Mouse (Mus musculus): ENCODE measurements around the gene Tcirg1. TPM values are rescaled to one million over a fixed set of nuclear protein-coding genes. Genes with fewer than 3 reads are reported as not detected.

Gene Tcirg1
- polyA plus RNA-seq, 1 experiment from 2014 or later = 22.3 TPM

GRCm38 (mm10) chr19:3872373-3872772, 34.6 kb downstream of the Tcirg1 start:
- no peak overlapping the region for H3K4me3 ChIP-seq
- H3K36me3 ChIP-seq = peaks cover 13% of the 10 kb centered on the region; the same call in 1 of the 2 replicates
- ATAC-seq (ENCODE audit: insufficient number of reproducible peaks, low FRiP score) = no peak
- no peaks in the 10 kb centered on the region for H3K27me3 ChIP-seq (replicated peaks)
- no peak overlapping the region for H3K27ac ChIP-seq (ENCODE audit: poor library complexity, severe bottlenecking)
- no peaks in the 10 kb centered on the region for H3K9me3 ChIP-seq (replicated peaks)
- H3K4me2 ChIP-seq = no peak overlapping the region
- 45% methylated on average over 4 of the region's 4 CpGs for WGBS
- peaks cover 14% of the 10 kb centered on the region for H3K4me1 ChIP-seq (replicated peaks)
- no peak overlapping the region for H3K9ac ChIP-seq

- peaks cover 7% of the 10 kb centered on the region; the same call in 1 of the 2 replicates for H3K36me3 ChIP-seq
- peaks cover 14% of the 10 kb centered on the region for H3K4me1 ChIP-seq (replicated peaks)
- no peak for ATAC-seq (ENCODE audit: insufficient number of reproducible peaks, low FRiP score)
- H3K4me2 ChIP-seq = no peak overlapping the region
- no peaks in the 10 kb centered on the region for H3K9me3 ChIP-seq (replicated peaks)
- H3K9ac ChIP-seq = no peak overlapping the region
- H3K4me3 ChIP-seq = no peak overlapping the region
- H3K27me3 ChIP-seq (replicated peaks) = no peaks in the 10 kb centered on the region
- no peak overlapping the region for H3K27ac ChIP-seq (ENCODE audit: poor library complexity, severe bottlenecking)
These were observed 35.5 kb downstream of the Tcirg1 start for GRCm38 (mm10) chr19:3871468-3871867.

- no peaks in the 10 kb centered on the region for H3K27me3 ChIP-seq (replicated peaks)
- H3K9ac ChIP-seq = no peak overlapping the region
- 87% methylated on average over 1 of the region's 1 CpGs for WGBS
- H3K4me2 ChIP-seq = no peak overlapping the region
- no peak overlapping the region for H3K4me3 ChIP-seq
- no peak overlapping the region for H3K27ac ChIP-seq (ENCODE audit: poor library complexity, severe bottlenecking)
- H3K36me3 ChIP-seq = peaks cover 12% of the 10 kb centered on the region
- H3K9me3 ChIP-seq (replicated peaks) = no peaks in the 10 kb centered on the region
- ATAC-seq (ENCODE audit: insufficient number of reproducible peaks, low FRiP score) = no peak
- peaks cover 14% of the 10 kb centered on the region for H3K4me1 ChIP-seq (replicated peaks)
These were observed 38.6 kb downstream of the Tcirg1 start for GRCm38 (mm10) chr19:3868290-3868689.

GRCm38 (mm10) chr19:3864960-3865359, 42.0 kb downstream of the Tcirg1 start:
- Histone ChIP-seq H3K27me3 (replicated peaks) (no peaks in the 10 kb centered on the region), H3K27ac (ENCODE audit: poor library complexity, severe bottlenecking) (no peak overlapping the region), H3K36me3 (peaks cover 16% of the 10 kb centered on the region), H3K4me2 (no peak overlapping the region), H3K4me3 (no peak overlapping the region), H3K9ac (no peak overlapping the region), H3K4me1 (replicated peaks) (peaks cover 14% of the 10 kb centered on the region), H3K9me3 (replicated peaks) (no peaks in the 10 kb centered on the region)
- WGBS = 81% methylated on average over 2 of the region's 2 CpGs
- no peak for ATAC-seq (ENCODE audit: insufficient number of reproducible peaks, low FRiP score)

GRCm38 (mm10) chr19:3862713-3863112, 44.2 kb downstream of the Tcirg1 start:
- H3K9ac ChIP-seq = no peak overlapping the region
- H3K36me3 ChIP-seq = peaks cover 16% of the 10 kb centered on the region
- no peak overlapping the region for H3K4me2 ChIP-seq
- 46% methylated on average over 2 of the region's 2 CpGs for WGBS
- no peak overlapping the region for H3K27ac ChIP-seq (ENCODE audit: poor library complexity, severe bottlenecking)
- no peaks in the 10 kb centered on the region for H3K27me3 ChIP-seq (replicated peaks)
- peaks cover 10% of the 10 kb centered on the region for H3K4me1 ChIP-seq (replicated peaks)
- no peaks in the 10 kb centered on the region for H3K9me3 ChIP-seq (replicated peaks)
- no peak overlapping the region for H3K4me3 ChIP-seq
- no peak for ATAC-seq (ENCODE audit: insufficient number of reproducible peaks, low FRiP score)

GRCm38 (mm10) chr19:3857220-3857619, 49.7 kb downstream of the Tcirg1 start:
- no peak for ATAC-seq (ENCODE audit: insufficient number of reproducible peaks, low FRiP score)
- no peak overlapping the region for H3K4me3 ChIP-seq
- WGBS = 86% methylated on average over 3 of the region's 3 CpGs
- no peaks in the 10 kb centered on the region for H3K27me3 ChIP-seq (replicated peaks)
- 0 out of 2 replicates have a peak, but pooled peaks cover 4% of the 10 kb centered on the region for H3K36me3 ChIP-seq
- no peaks in the 10 kb centered on the region for H3K9me3 ChIP-seq (replicated peaks)
- no peak overlapping the region for H3K27ac ChIP-seq (ENCODE audit: poor library complexity, severe bottlenecking)
- peaks cover 30% of the 10 kb centered on the region for H3K4me1 ChIP-seq (replicated peaks)
- no peak overlapping the region for H3K4me2 ChIP-seq
- H3K9ac ChIP-seq = peak overlapping the region; percentile 30; the same call in 1 of the 2 replicates

GRCm38 (mm10) chr19:3855601-3856000, 51.3 kb downstream of the Tcirg1 start:
- WGBS = 27% methylated on average over 4 of the region's 4 CpGs
- Histone ChIP-seq H3K9ac (no peak overlapping the region), H3K27ac (ENCODE audit: poor library complexity, severe bottlenecking) (peak overlapping the region; percentile 36; the same call in 1 of the 2 replicates), H3K4me3 (no peak overlapping the region), H3K4me2 (0 out of 2 replicates have a peak overlapping the region, but pooled peaks have one; percentile 2), H3K27me3 (replicated peaks) (no peaks in the 10 kb centered on the region), H3K36me3 (0 out of 2 replicates have a peak, but pooled peaks cover under 1% of the 10 kb centered on the region), H3K9me3 (replicated peaks) (no peaks in the 10 kb centered on the region), H3K4me1 (replicated peaks) (peaks cover 32% of the 10 kb centered on the region)
- ATAC-seq (ENCODE audit: insufficient number of reproducible peaks, low FRiP score) = no peak

GRCm38 (mm10) chr19:3855091-3855490, 51.8 kb downstream of the Tcirg1 start:
- WGBS = 73% methylated on average over 6 of the region's 6 CpGs
- ATAC-seq (ENCODE audit: insufficient number of reproducible peaks, low FRiP score) = no peak
- 0 out of 2 replicates have a peak overlapping the region, but pooled peaks have one; percentile 2 for H3K4me2 ChIP-seq
- H3K4me1 ChIP-seq (replicated peaks) = peaks cover 37% of the 10 kb centered on the region
- H3K4me3 ChIP-seq = no peak overlapping the region
- 0 out of 2 replicates have a peak overlapping the region, but pooled peaks have one; percentile 36 for H3K27ac ChIP-seq (ENCODE audit: poor library complexity, severe bottlenecking)
- no peaks in the 10 kb centered on the region for H3K9me3 ChIP-seq (replicated peaks)
- H3K9ac ChIP-seq = no peak overlapping the region
- H3K36me3 ChIP-seq = no peaks in the 10 kb centered on the region
- no peaks in the 10 kb centered on the region for H3K27me3 ChIP-seq (replicated peaks)

GRCm38 (mm10) chr19:3853891-3854290, 53.0 kb downstream of the Tcirg1 start:
- Histone ChIP-seq H3K27ac (ENCODE audit: poor library complexity, severe bottlenecking) (no peak overlapping the region), H3K36me3 (no peaks in the 10 kb centered on the region), H3K9ac (no peak overlapping the region), H3K4me3 (no peak overlapping the region), H3K4me2 (no peak overlapping the region), H3K9me3 (replicated peaks) (no peaks in the 10 kb centered on the region), H3K4me1 (replicated peaks) (peaks cover 42% of the 10 kb centered on the region), H3K27me3 (replicated peaks) (no peaks in the 10 kb centered on the region)
- no peak for ATAC-seq (ENCODE audit: insufficient number of reproducible peaks, low FRiP score)
- WGBS = 91% methylated on average over 1 of the region's 1 CpGs

GRCm38 (mm10) chr19:3853121-3853520, 53.8 kb downstream of the Tcirg1 start:
- ATAC-seq (ENCODE audit: insufficient number of reproducible peaks, low FRiP score) = no peak
- Histone ChIP-seq H3K4me3 (peak overlapping the region; percentile 79; the same call in 1 of the 2 replicates), H3K4me2 (peak overlapping the region; percentile 83), H3K4me1 (replicated peaks) (peaks cover 42% of the 10 kb centered on the region), H3K9me3 (replicated peaks) (no peaks in the 10 kb centered on the region), H3K27ac (ENCODE audit: poor library complexity, severe bottlenecking) (no peak overlapping the region), H3K36me3 (no peaks in the 10 kb centered on the region), H3K9ac (no peak overlapping the region), H3K27me3 (replicated peaks) (no peaks in the 10 kb centered on the region)
- 91% methylated on average over 10 of the region's 10 CpGs for WGBS

- Histone ChIP-seq H3K4me3 (peak overlapping the region; percentile 79), H3K36me3 (no peaks in the 10 kb centered on the region), H3K9ac (peak overlapping the region; percentile 88), H3K9me3 (replicated peaks) (no peaks in the 10 kb centered on the region), H3K27ac (ENCODE audit: poor library complexity, severe bottlenecking) (peak overlapping the region; percentile 98), H3K27me3 (replicated peaks) (no peaks in the 10 kb centered on the region), H3K4me1 (replicated peaks) (peaks cover 42% of the 10 kb centered on the region), H3K4me2 (peak overlapping the region; percentile 83)
- WGBS = under 1% methylated on average over 65 of the region's 74 CpGs
- ATAC-seq (ENCODE audit: insufficient number of reproducible peaks, low FRiP score) = peak; percentile 15
These were observed 54.8 kb downstream of the Tcirg1 start for GRCm38 (mm10) chr19:3851979-3852681.

Data from heart, embryonic 12.5 days (tissue).